Mouse (Mus musculus): Measurements from ENCODE around the gene Krtap4-13. TPM values are rescaled to one million over a fixed set of nuclear protein-coding genes. Genes with fewer than 3 reads are reported as not detected.
"Not testable (repeated sequence)": the region's sequence is repeated elsewhere in the genome, so short reads cannot be mapped to it uniquely, and the experiment has no call there.

Krtap4-13 gene
- polyA plus RNA-seq, 1 experiment from 2014 or later: not detected

- not testable (repeated sequence) for H3K9ac ChIP-seq (replicated peaks; ENCODE audit: low read length); H3K4me2 ChIP-seq (replicated peaks; ENCODE audit: low read depth, low read length); H3K36me3 ChIP-seq (ENCODE audit: insufficient read depth, low read length); H3K4me1 ChIP-seq (ENCODE audit: insufficient read depth, low read length); H3K27ac ChIP-seq (ENCODE audit: low read length); H3K4me3 ChIP-seq (ENCODE audit: low read length); H3K9me3 ChIP-seq (ENCODE audit: low read length); ATAC-seq (ENCODE audit: low FRiP score, low TSS enrichment); H3K27me3 ChIP-seq (ENCODE audit: insufficient read depth, low read length)
- WGBS: no CpG with 5 or more reads among the region's 1 CpGs
Measured at GRCm38 (mm10) chr11:99798832-99799231, 10.9 kb downstream of the Krtap4-13 start, which contains the start of gene Gm11569. TSS of gene Gm11569 (minus strand) at chr11:99798932.

- Histone ChIP-seq H3K27me3 (ENCODE audit: insufficient read depth, low read length) (no peaks in the 10 kb centered on the region), H3K9me3 (ENCODE audit: low read length) (no peaks in the 10 kb centered on the region), H3K36me3 (ENCODE audit: insufficient read depth, low read length) (no peaks in the 10 kb centered on the region), H3K9ac (replicated peaks; ENCODE audit: low read length) (no peak within 1 kb of the TSS), H3K27ac (ENCODE audit: low read length) (no peak within 1 kb of the TSS), H3K4me3 (ENCODE audit: low read length) (no peak within 1 kb of the TSS), H3K4me2 (replicated peaks; ENCODE audit: low read depth, low read length) (no peak within 1 kb of the TSS), H3K4me1 (ENCODE audit: insufficient read depth, low read length) (no peaks in the 10 kb centered on the region)
- WGBS: 84% methylated on average over 2 of the region's 2 CpGs
- ATAC-seq (ENCODE audit: low FRiP score, low TSS enrichment): no peak
Measured at GRCm38 (mm10) chr11:99793367-99793766, 16.3 kb downstream of the Krtap4-13 start, which contains the start of gene Gm11596. TSS of gene Gm11596 (minus strand) at chr11:99793467.

GRCm38 (mm10) chr11:99784900-99785299, 24.8 kb downstream of the Krtap4-13 start, which contains the start of gene Krtap4-9:
TSS of gene Krtap4-9 (plus strand) at chr11:99785200.
- H3K4me3 ChIP-seq (ENCODE audit: low read length); H3K9ac ChIP-seq (replicated peaks; ENCODE audit: low read length); ATAC-seq (ENCODE audit: low FRiP score, low TSS enrichment); H3K4me2 ChIP-seq (replicated peaks; ENCODE audit: low read depth, low read length); H3K9me3 ChIP-seq (ENCODE audit: low read length); H3K27me3 ChIP-seq (ENCODE audit: insufficient read depth, low read length); H3K4me1 ChIP-seq (ENCODE audit: insufficient read depth, low read length); H3K27ac ChIP-seq (ENCODE audit: low read length); H3K36me3 ChIP-seq (ENCODE audit: insufficient read depth, low read length): not testable (repeated sequence)

GRCm38 (mm10) chr11:99780604-99781003, 29.1 kb downstream of the Krtap4-13 start, which contains the start of gene Krtap4-8:
TSS of gene Krtap4-8 (minus strand) at chr11:99780704.
- Histone ChIP-seq H3K4me2 (replicated peaks; ENCODE audit: low read depth, low read length) (no peak within 1 kb of the TSS), H3K27me3 (ENCODE audit: insufficient read depth, low read length) (no peaks in the 10 kb centered on the region), H3K9me3 (ENCODE audit: low read length) (no peaks in the 10 kb centered on the region), H3K9ac (replicated peaks; ENCODE audit: low read length) (no peak within 1 kb of the TSS), H3K36me3 (ENCODE audit: insufficient read depth, low read length) (no peaks in the 10 kb centered on the region), H3K4me3 (ENCODE audit: low read length) (no peak within 1 kb of the TSS), H3K4me1 (ENCODE audit: insufficient read depth, low read length) (peaks cover 3% of the 10 kb centered on the region; the same call in 1 of the 2 replicates), H3K27ac (ENCODE audit: low read length) (no peak within 1 kb of the TSS)
- ATAC-seq (ENCODE audit: low FRiP score, low TSS enrichment): no peak
- WGBS: 95% methylated on average over 2 of the region's 2 CpGs

GRCm38 (mm10) chr11:99778401-99778800, 31.3 kb downstream of the Krtap4-13 start:
- H3K27me3 ChIP-seq (ENCODE audit: insufficient read depth, low read length): no peaks in the 10 kb centered on the region
- H3K4me2 ChIP-seq (replicated peaks; ENCODE audit: low read depth, low read length): no peak overlapping the region
- no peak overlapping the region for H3K4me3 ChIP-seq (ENCODE audit: low read length)
- H3K36me3 ChIP-seq (ENCODE audit: insufficient read depth, low read length): no peaks in the 10 kb centered on the region
- no peak overlapping the region for H3K9ac ChIP-seq (replicated peaks; ENCODE audit: low read length)
- no peaks in the 10 kb centered on the region for H3K9me3 ChIP-seq (ENCODE audit: low read length)
- 62% methylated on average over 7 of the region's 7 CpGs for WGBS
- no peak overlapping the region for H3K27ac ChIP-seq (ENCODE audit: low read length)
- ATAC-seq (ENCODE audit: low FRiP score, low TSS enrichment): no peak
- H3K4me1 ChIP-seq (ENCODE audit: insufficient read depth, low read length): peaks cover 3% of the 10 kb centered on the region; the same call in 1 of the 2 replicates

- not testable (repeated sequence) for H3K9me3 ChIP-seq (ENCODE audit: low read length); H3K4me1 ChIP-seq (ENCODE audit: insufficient read depth, low read length); H3K27me3 ChIP-seq (ENCODE audit: insufficient read depth, low read length); H3K9ac ChIP-seq (replicated peaks; ENCODE audit: low read length); H3K36me3 ChIP-seq (ENCODE audit: insufficient read depth, low read length); H3K4me2 ChIP-seq (replicated peaks; ENCODE audit: low read depth, low read length); ATAC-seq (ENCODE audit: low FRiP score, low TSS enrichment); H3K4me3 ChIP-seq (ENCODE audit: low read length); H3K27ac ChIP-seq (ENCODE audit: low read length)
Measured at GRCm38 (mm10) chr11:99772813-99773212, 36.9 kb downstream of the Krtap4-13 start, which contains the start of gene Gm11595. TSS of gene Gm11595 (minus strand) at chr11:99772913.

- 70% methylated on average over 2 of the region's 2 CpGs for WGBS
- H3K4me3 ChIP-seq (ENCODE audit: low read length): no peak overlapping the region
- H3K9me3 ChIP-seq (ENCODE audit: low read length): no peaks in the 10 kb centered on the region
- no peaks in the 10 kb centered on the region for H3K36me3 ChIP-seq (ENCODE audit: insufficient read depth, low read length)
- no peak overlapping the region for H3K9ac ChIP-seq (replicated peaks; ENCODE audit: low read length)
- no peaks in the 10 kb centered on the region for H3K27me3 ChIP-seq (ENCODE audit: insufficient read depth, low read length)
- no peak for ATAC-seq (ENCODE audit: low FRiP score, low TSS enrichment)
- no peak overlapping the region for H3K4me2 ChIP-seq (replicated peaks; ENCODE audit: low read depth, low read length)
- no peak overlapping the region for H3K27ac ChIP-seq (ENCODE audit: low read length)
- no peaks in the 10 kb centered on the region for H3K4me1 ChIP-seq (ENCODE audit: insufficient read depth, low read length)
Measured at GRCm38 (mm10) chr11:99768410-99768809, 41.3 kb downstream of the Krtap4-13 start.

Other genes starting within 250 kb of the Krtap4-13 start
- gene Krtap3-1, start 243.3 kb downstream of the Krtap4-13 start, polyA plus RNA-seq (2015; fragmentation: Nextera tagmentation; extraction: Ambion mirVana): not detected in 2 replicates
- gene Krtap1-5, start 228.9 kb downstream of the Krtap4-13 start, polyA plus RNA-seq (2015; fragmentation: Nextera tagmentation; extraction: Ambion mirVana): not detected in 2 replicates
- not detected in 2 replicates for gene Krtap1-4, start 226.2 kb downstream of the Krtap4-13 start, polyA plus RNA-seq (2015; fragmentation: Nextera tagmentation; extraction: Ambion mirVana)
- not detected in 2 replicates for gene Krtap1-3, start 218.6 kb downstream of the Krtap4-13 start, polyA plus RNA-seq (2015; fragmentation: Nextera tagmentation; extraction: Ambion mirVana)
- gene Krtap9-3, start 211.8 kb downstream of the Krtap4-13 start, polyA plus RNA-seq (2015; fragmentation: Nextera tagmentation; extraction: Ambion mirVana): not detected in 2 replicates
- gene Gm11938, start 206.6 kb downstream of the Krtap4-13 start, polyA plus RNA-seq (2015; fragmentation: Nextera tagmentation; extraction: Ambion mirVana): not detected in 2 replicates
- gene Gm11937, start 199.7 kb downstream of the Krtap4-13 start, polyA plus RNA-seq (2015; fragmentation: Nextera tagmentation; extraction: Ambion mirVana): not detected in 2 replicates
- not detected in 2 replicates for gene Krtap2-4, start 195.0 kb downstream of the Krtap4-13 start, polyA plus RNA-seq (2015; fragmentation: Nextera tagmentation; extraction: Ambion mirVana)
- not detected in 2 replicates for gene Gm11562, start 189.5 kb downstream of the Krtap4-13 start, polyA plus RNA-seq (2015; fragmentation: Nextera tagmentation; extraction: Ambion mirVana)
- not detected in 2 replicates for gene Krtap4-1, start 181.7 kb downstream of the Krtap4-13 start, polyA plus RNA-seq (2015; fragmentation: Nextera tagmentation; extraction: Ambion mirVana)
- gene Krtap4-2, start 174.8 kb downstream of the Krtap4-13 start, polyA plus RNA-seq (2015; fragmentation: Nextera tagmentation; extraction: Ambion mirVana): not detected in 2 replicates
- gene Krtap4-7, start 165.8 kb downstream of the Krtap4-13 start, polyA plus RNA-seq (2015; fragmentation: Nextera tagmentation; extraction: Ambion mirVana): not detected in 2 replicates
- gene Gm11555, start 159.7 kb downstream of the Krtap4-13 start, polyA plus RNA-seq (2015; fragmentation: Nextera tagmentation; extraction: Ambion mirVana): not detected in 2 replicates
- gene Gm11563, start 150.9 kb downstream of the Krtap4-13 start, polyA plus RNA-seq (2015; fragmentation: Nextera tagmentation; extraction: Ambion mirVana): not detected in 2 replicates
- gene Krtap4-6, start 143.9 kb downstream of the Krtap4-13 start, polyA plus RNA-seq (2015; fragmentation: Nextera tagmentation; extraction: Ambion mirVana): not detected in 2 replicates
- not detected in 2 replicates for gene Gm14190, start 119.2 kb downstream of the Krtap4-13 start, polyA plus RNA-seq (2015; fragmentation: Nextera tagmentation; extraction: Ambion mirVana)
- not detected in 2 replicates for gene Gm14180, start 75.6 kb downstream of the Krtap4-13 start, polyA plus RNA-seq (2015; fragmentation: Nextera tagmentation; extraction: Ambion mirVana)
- gene Gm11595, start 37.0 kb downstream of the Krtap4-13 start, polyA plus RNA-seq (2015; fragmentation: Nextera tagmentation; extraction: Ambion mirVana): not detected in 2 replicates
- not detected in 2 replicates for gene Krtap4-8, start 29.2 kb downstream of the Krtap4-13 start, polyA plus RNA-seq (2015; fragmentation: Nextera tagmentation; extraction: Ambion mirVana)
- gene Krtap4-9, start 24.7 kb downstream of the Krtap4-13 start, polyA plus RNA-seq (2015; fragmentation: Nextera tagmentation; extraction: Ambion mirVana): not detected in 2 replicates
- not detected in 2 replicates for gene Gm11596, start 16.4 kb downstream of the Krtap4-13 start, polyA plus RNA-seq (2015; fragmentation: Nextera tagmentation; extraction: Ambion mirVana)
- gene Gm11569, start 11.0 kb downstream of the Krtap4-13 start, polyA plus RNA-seq (2015; fragmentation: Nextera tagmentation; extraction: Ambion mirVana): not detected in 2 replicates
- gene Gm11554, start 5.4 kb downstream of the Krtap4-13 start, polyA plus RNA-seq (2015; fragmentation: Nextera tagmentation; extraction: Ambion mirVana): not detected in 2 replicates
- gene Gm11564, start 5.8 kb upstream of the Krtap4-13 start, polyA plus RNA-seq (2015; fragmentation: Nextera tagmentation; extraction: Ambion mirVana): not detected in 2 replicates
- not detected in 2 replicates for gene 2300003K06Rik, start 28.2 kb upstream of the Krtap4-13 start, polyA plus RNA-seq (2015; fragmentation: Nextera tagmentation; extraction: Ambion mirVana)
- gene Krtap4-16, start 41.7 kb upstream of the Krtap4-13 start, polyA plus RNA-seq (2015; fragmentation: Nextera tagmentation; extraction: Ambion mirVana): not detected in 2 replicates
- not detected in 2 replicates for gene Gm11568, start 48.0 kb upstream of the Krtap4-13 start, polyA plus RNA-seq (2015; fragmentation: Nextera tagmentation; extraction: Ambion mirVana)
- not detected in 2 replicates for gene Gm11559, start 54.6 kb upstream of the Krtap4-13 start, polyA plus RNA-seq (2015; fragmentation: Nextera tagmentation; extraction: Ambion mirVana)
- not detected in 2 replicates for gene Krtap9-1, start 63.5 kb upstream of the Krtap4-13 start, polyA plus RNA-seq (2015; fragmentation: Nextera tagmentation; extraction: Ambion mirVana)
- gene Gm11567, start 69.3 kb upstream of the Krtap4-13 start, polyA plus RNA-seq (2015; fragmentation: Nextera tagmentation; extraction: Ambion mirVana): not detected in 2 replicates
- gene Krtap31-1, start 98.0 kb upstream of the Krtap4-13 start, polyA plus RNA-seq (2015; fragmentation: Nextera tagmentation; extraction: Ambion mirVana): not detected in 2 replicates
- not detected in 2 replicates for gene Gm11565, start 104.9 kb upstream of the Krtap4-13 start, polyA plus RNA-seq (2015; fragmentation: Nextera tagmentation; extraction: Ambion mirVana)
- not detected in 2 replicates for gene Krtap31-2, start 126.4 kb upstream of the Krtap4-13 start, polyA plus RNA-seq (2015; fragmentation: Nextera tagmentation; extraction: Ambion mirVana)
- not detected in 2 replicates for gene Krtap9-5, start 138.6 kb upstream of the Krtap4-13 start, polyA plus RNA-seq (2015; fragmentation: Nextera tagmentation; extraction: Ambion mirVana)
- not detected in 2 replicates for gene Krtap29-1, start 169.2 kb upstream of the Krtap4-13 start, polyA plus RNA-seq (2015; fragmentation: Nextera tagmentation; extraction: Ambion mirVana)
- gene Krtap16-1, start 176.7 kb upstream of the Krtap4-13 start, polyA plus RNA-seq (2015; fragmentation: Nextera tagmentation; extraction: Ambion mirVana): not detected in 2 replicates
- gene Krtap17-1, start 184.1 kb upstream of the Krtap4-13 start, polyA plus RNA-seq (2015; fragmentation: Nextera tagmentation; extraction: Ambion mirVana): not detected in 2 replicates
- not detected in 2 replicates for gene Krt33a, start 206.3 kb upstream of the Krtap4-13 start, polyA plus RNA-seq (2015; fragmentation: Nextera tagmentation; extraction: Ambion mirVana)
- 0.10 TPM in 1 of 2 replicates, not detected in the other for gene Krt33b, start 220.0 kb upstream of the Krtap4-13 start, polyA plus RNA-seq (2015; fragmentation: Nextera tagmentation; extraction: Ambion mirVana)
- not detected in 2 replicates for gene Krt34, start 231.7 kb upstream of the Krtap4-13 start, polyA plus RNA-seq (2015; fragmentation: Nextera tagmentation; extraction: Ambion mirVana)
- not detected in 2 replicates for gene Krt31, start 240.7 kb upstream of the Krtap4-13 start, polyA plus RNA-seq (2015; fragmentation: Nextera tagmentation; extraction: Ambion mirVana)